16 mouse cellular contexts compared by ENCODE assay signal in genomic region chr3:119537884-119538283, GRCm38 (mm10).
A peak's percentile ranks its signal among the peaks of the same experiment; 100 is the strongest.
DNase-seq lines count a peak whose midpoint lies in the region; ATAC-seq and TF ChIP-seq lines count a peak whose summit lies in the region.
"Had no signal": no experiment of that assay in that cellular context is flagged by ENCODE, and none has a peak within 500 bp of the region (broad histone marks: within the 10 kb centered on the region; RNA-seq: fewer than 3 reads in every experiment).

No protein-coding gene starts in this region.

- H3K27me3 ChIP-seq in forebrain, postnatal 0 days (ENCODE audit: insufficient read depth, low read length), result no peaks in the 10 kb centered on the region
- H3K27me3 ChIP-seq in forebrain, embryonic 15.5 days, result no peaks in the 10 kb centered on the region
- H3K27me3 ChIP-seq: CH12.LX had no signal

- H3K4me3 ChIP-seq in forebrain, postnatal 0 days (ENCODE audit: low read depth, low read length), result no peak overlapping the region
- no peak overlapping the region for H3K4me3 ChIP-seq in forebrain, embryonic 15.5 days
- H3K4me3 ChIP-seq in left cerebral cortex, adult 2 months, result no peak overlapping the region

- WGBS in forebrain, postnatal 0 days, result 78% methylated on average over 7 of the region's 7 CpGs
- 78% methylated on average over 7 of the region's 7 CpGs for WGBS in forebrain, embryonic 15.5 days

- no peak for DNase-seq in forebrain, postnatal 0 days
- DNase-seq in left cerebral cortex, adult 2 months (ENCODE audit: extremely low spot score in 1 of 2, low spot score in 2 of 2), result no peak
- DNase-seq in left cerebral cortex, adult 8-10 months (ENCODE audit: low spot score in 2 of 2), result no peak
- DNase-seq in ES-CJ7 (ENCODE audit: low read depth, low spot score), result peak; percentile 44
- DNase-seq in embryo, embryonic 11 days, result peak; percentile 31
- no peak for DNase-seq in gastrocnemius, postnatal 4 days (ENCODE audit: low spot score in 2 of 2)
- DNase-seq in urinary bladder, postnatal 4 days (ENCODE audit: low spot score in 2 of 2), result no peak
- DNase-seq: adrenal gland, adult 2 months; cerebellum, adult 11-12 months; gastrocnemius, postnatal 10 days; heart, postnatal 10 days; left cerebral cortex, postnatal 4 days; right cerebral cortex, postnatal 14 days had no signal

- H3K4me1 ChIP-seq in forebrain, postnatal 0 days (ENCODE audit: insufficient read depth), result no peaks in the 10 kb centered on the region
- H3K4me1 ChIP-seq in forebrain, embryonic 15.5 days, result no peaks in the 10 kb centered on the region

- intact Hi-C loops in left cerebral cortex, adult 2 months (cut with DNase I), result no loop called here

- peak; percentile 30 for TF ChIP-seq CTCF in forebrain, postnatal 0 days (IDR thresholded peaks at IDR 0.05; ENCODE audit: low read depth)
- peak; percentile 27 for TF ChIP-seq CTCF in left cerebral cortex, adult 2 months (IDR thresholded peaks at IDR 0.05)

- no peaks in the 10 kb centered on the region for H3K9me3 ChIP-seq in forebrain, postnatal 0 days (ENCODE audit: low read length)
- no peaks in the 10 kb centered on the region for H3K9me3 ChIP-seq in forebrain, embryonic 15.5 days

- H3K36me3 ChIP-seq in forebrain, postnatal 0 days (ENCODE audit: insufficient read depth), result no peaks in the 10 kb centered on the region
- H3K36me3 ChIP-seq in forebrain, embryonic 15.5 days, result no peaks in the 10 kb centered on the region

- H3K27ac ChIP-seq in forebrain, postnatal 0 days (ENCODE audit: low read depth, low read length), result no peak overlapping the region
- no peak overlapping the region for H3K27ac ChIP-seq in forebrain, embryonic 15.5 days (replicated peaks)
- H3K27ac ChIP-seq in left cerebral cortex, adult 2 months, result no peak overlapping the region
- H3K27ac ChIP-seq: macrophage had no signal

- no peak for ATAC-seq in forebrain, postnatal 0 days
- no peak for ATAC-seq in forebrain, embryonic 15.5 days (replicated peaks)

- no peak overlapping the region for H3K4me2 ChIP-seq in forebrain, postnatal 0 days (ENCODE audit: low read depth)
- no peak overlapping the region for H3K4me2 ChIP-seq in forebrain, embryonic 15.5 days (replicated peaks)

- H3K9ac ChIP-seq in forebrain, postnatal 0 days, result no peak overlapping the region
- H3K9ac ChIP-seq in forebrain, embryonic 15.5 days (replicated peaks), result no peak overlapping the region

Comparison
In these comparisons a context has a peak if more than half of its experiments do, and no peak if none do; other contexts are left out.
1. DNase-seq: peak in ES-CJ7 (single experiment) and embryo, embryonic 11 days (single experiment); none in forebrain, postnatal 0 days (single experiment), left cerebral cortex, adult 2 months (0 of 2), left cerebral cortex, adult 8-10 months (0 of 2), gastrocnemius, postnatal 4 days (0 of 2) and urinary bladder, postnatal 4 days (0 of 2).